Comparison of ENCODE assay signal across 37 mouse cellular contexts in genomic region chr19:46679720-46680383, GRCm38 (mm10). TPM values are rescaled to one million over a fixed set of nuclear protein-coding genes. Genes with fewer than 3 reads are reported as not detected.
A peak's percentile ranks its signal among the peaks of the same experiment; 100 is the strongest.
DNase-seq lines count a peak whose midpoint lies in the region; ATAC-seq and TF ChIP-seq lines count a peak whose summit lies in the region.
"Had no signal": no experiment of that assay in that cellular context is flagged by ENCODE, and none has a peak within 500 bp of the region (broad histone marks: within the 10 kb centered on the region; RNA-seq: fewer than 3 reads in every experiment).

No protein-coding gene starts in this region.

- no peak for TF ChIP-seq RAD21 in MEL (IDR thresholded peaks at IDR 0.05; ENCODE audit: low read depth, low read length)

- H3K4me2 ChIP-seq in heart, embryonic 16.5 days (ENCODE audit: low read depth, low read length) = no peak overlapping the region
- H3K4me2 ChIP-seq in forebrain, postnatal 0 days (ENCODE audit: low read depth) = no peak overlapping the region
- H3K4me2 ChIP-seq: heart, embryonic 11.5 days; hindbrain, embryonic 12.5 days; kidney, embryonic 15.5 days; liver, embryonic 13.5 days; midbrain, embryonic 11.5 days; neural tube, embryonic 12.5 days had no signal

- no peak for DNase-seq in heart, adult 18-20 months
- peak; percentile 66 for DNase-seq in MEL (ENCODE audit: low read depth, low spot score)
- DNase-seq in gastrocnemius, postnatal 25 days = no peak
- DNase-seq in forebrain, postnatal 0 days = no peak
- DNase-seq: adrenal gland, adult 2 months; adrenal gland, postnatal 36 days; cerebellum, adult 18-20 months; cerebellum, postnatal 10 days; kidney, adult 18-20 months; kidney, postnatal 25 days; liver, embryonic 13.5 days; lung, adult 2 months; lung, postnatal 10 days; right cerebral cortex, adult 18-20 months had no signal

- H3K4me3 ChIP-seq in heart, embryonic 16.5 days (ENCODE audit: low read length) = no peak overlapping the region
- no peak overlapping the region for H3K4me3 ChIP-seq in MEL (ENCODE audit: control insufficient read depth in 1 of 2, insufficient read depth in 1 of 2, low read depth in 2 of 2, low read length in 2 of 2)
- no peak overlapping the region for H3K4me3 ChIP-seq in forebrain, postnatal 0 days (ENCODE audit: low read depth, low read length)
- H3K4me3 ChIP-seq: hindbrain, embryonic 12.5 days; kidney, embryonic 15.5 days; left cerebral cortex, adult 2 months; liver, embryonic 13.5 days; myocyte; neural tube, embryonic 12.5 days had no signal

- no peak for TF ChIP-seq EP300 in MEL (IDR thresholded peaks at IDR 0.05; ENCODE audit: low read depth in 1 of 2, low read length in 2 of 2)

- no peak for TF ChIP-seq CTCF in MEL (IDR thresholded peaks at IDR 0.05 in 2 of 3, conservative IDR thresholded peaks at IDR 0.05 in 1 of 3; ENCODE audit: control insufficient read depth in 1 of 3, insufficient read depth in 1 of 3, low read depth in 2 of 3, low read length in 3 of 3, poor library complexity in 1 of 3, severe bottlenecking in 1 of 3)
- TF ChIP-seq CTCF in forebrain, postnatal 0 days (IDR thresholded peaks at IDR 0.05; ENCODE audit: low read depth) = no peak

- H3K79me2 ChIP-seq in MEL (ENCODE audit: control insufficient read depth, insufficient read depth, low read length, poor library complexity) = no peaks in the 10 kb centered on the region

- WGBS in heart, embryonic 16.5 days = 38% methylated on average over 12 of the region's 12 CpGs
- WGBS in forebrain, postnatal 0 days = 73% methylated on average over 12 of the region's 12 CpGs

- no peak overlapping the region for H3K9ac ChIP-seq in heart, embryonic 16.5 days (ENCODE audit: low read length)
- no peak overlapping the region for H3K9ac ChIP-seq in MEL (ENCODE audit: control insufficient read depth, low read depth, low read length, poor library complexity, severe bottlenecking)
- H3K9ac ChIP-seq in forebrain, postnatal 0 days = no peak overlapping the region
- H3K9ac ChIP-seq: hindbrain, embryonic 12.5 days; kidney, embryonic 15.5 days; liver, embryonic 13.5 days; neural tube, embryonic 12.5 days had no signal

- H3K9me3 ChIP-seq in heart, embryonic 16.5 days (replicated peaks; ENCODE audit: control insufficient read depth, low read length) = no peaks in the 10 kb centered on the region
- H3K9me3 ChIP-seq in MEL (replicated peaks; ENCODE audit: insufficient read depth, low read length) = no peaks in the 10 kb centered on the region
- H3K9me3 ChIP-seq in forebrain, postnatal 0 days (ENCODE audit: low read length) = no peaks in the 10 kb centered on the region
- H3K9me3 ChIP-seq: hindbrain, embryonic 12.5 days; kidney, embryonic 15.5 days; liver, embryonic 13.5 days; neural tube, embryonic 12.5 days had no signal

- H3K36me3 ChIP-seq in heart, embryonic 16.5 days (ENCODE audit: control insufficient read depth, insufficient read depth) = no peaks in the 10 kb centered on the region
- H3K36me3 ChIP-seq in MEL (ENCODE audit: control insufficient read depth in 1 of 2, insufficient read depth in 2 of 2, low read length in 2 of 2) = peaks cover 0 to 11% of the 10 kb centered on the region in 2 experiments; a peak in 2 of 4 replicates
- H3K36me3 ChIP-seq in forebrain, postnatal 0 days (ENCODE audit: insufficient read depth) = no peaks in the 10 kb centered on the region
- H3K36me3 ChIP-seq: hindbrain, embryonic 12.5 days; kidney, embryonic 15.5 days; liver, embryonic 13.5 days; neural tube, embryonic 12.5 days had no signal

- TF ChIP-seq POLR2A in MEL (IDR thresholded peaks at IDR 0.05; ENCODE audit: control insufficient read depth in 1 of 2, insufficient read depth in 1 of 2, low read depth in 1 of 2, low read length in 2 of 2, poor library complexity in 1 of 2) = no peak

- H3K27me3 ChIP-seq in heart, embryonic 16.5 days (ENCODE audit: control insufficient read depth, insufficient read depth, low read length) = no peaks in the 10 kb centered on the region
- peaks cover 2% of the 10 kb centered on the region in 2 experiments; a peak in 2 of 4 replicates for H3K27me3 ChIP-seq in MEL (ENCODE audit: control insufficient read depth in 1 of 2, insufficient read depth in 2 of 2, low read length in 2 of 2)
- H3K27me3 ChIP-seq in forebrain, postnatal 0 days (ENCODE audit: insufficient read depth, low read length) = no peaks in the 10 kb centered on the region
- H3K27me3 ChIP-seq: hindbrain, embryonic 12.5 days; kidney, embryonic 15.5 days; liver, embryonic 13.5 days; neural tube, embryonic 12.5 days had no signal

- 0 out of 2 replicates have a peak, but pooled peaks cover 2% of the 10 kb centered on the region for H3K4me1 ChIP-seq in heart, embryonic 16.5 days (ENCODE audit: control insufficient read depth, insufficient read depth, low read length)
- peaks cover 0 to 7% of the 10 kb centered on the region in 2 experiments; a peak in 2 of 4 replicates for H3K4me1 ChIP-seq in MEL (ENCODE audit: control insufficient read depth in 1 of 2, insufficient read depth in 2 of 2, low read length in 2 of 2)
- H3K4me1 ChIP-seq in forebrain, postnatal 0 days (ENCODE audit: insufficient read depth) = no peaks in the 10 kb centered on the region
- H3K4me1 ChIP-seq: hindbrain, embryonic 12.5 days; kidney, embryonic 15.5 days; neural tube, embryonic 12.5 days had no signal

- peak; percentile 45 for ATAC-seq in heart, embryonic 16.5 days (replicated peaks; ENCODE audit: extremely low read depth, insufficient read depth, low FRiP score)
- 0 out of 2 replicates have a peak, but pooled peaks have one; percentile 23 for ATAC-seq in erythroblast, adult 5-6 weeks (replicated peaks; ENCODE audit: low FRiP score, poor library complexity, severe bottlenecking)
- ATAC-seq in megakaryocyte progenitor cell, adult 5-6 weeks (replicated peaks; ENCODE audit: poor library complexity) = peak; percentile 46; the same call in 1 of the 2 replicates
- no peak for ATAC-seq in forebrain, postnatal 0 days
- ATAC-seq: CD4-positive, CD25-positive, alpha-beta regulatory T cell, adult 4 months; forebrain, embryonic 14.5 days; hindbrain, postnatal 0 days had no signal

- H3K27ac ChIP-seq in heart, embryonic 16.5 days (ENCODE audit: low read length) = no peak overlapping the region
- no peak overlapping the region for H3K27ac ChIP-seq in MEL (ENCODE audit: control insufficient read depth, low read depth, low read length)
- H3K27ac ChIP-seq in forebrain, postnatal 0 days (ENCODE audit: low read depth, low read length) = no peak overlapping the region
- H3K27ac ChIP-seq: hindbrain, embryonic 12.5 days; hindbrain, postnatal 0 days; kidney, embryonic 15.5 days; left cerebral cortex, adult 2 months; liver, embryonic 13.5 days; macrophage; neural tube, embryonic 12.5 days had no signal

TF ChIP-seq in MEL, 35 proteins besides CTCF, POLR2A, EP300 and RAD21 (continues in another document):
- no peak for TF ChIP-seq JUND (IDR thresholded peaks at IDR 0.05; ENCODE audit: low read depth, low read length)
- no peak for TF ChIP-seq NELFE (IDR thresholded peaks at IDR 0.05; ENCODE audit: low read depth, low read length)
- TF ChIP-seq HCFC1 (IDR thresholded peaks at IDR 0.05; ENCODE audit: low read depth, low read length) = no peak
- peak; percentile 77 for TF ChIP-seq GATA1 (IDR thresholded peaks at IDR 0.05; ENCODE audit: low read depth, low read length)
- TF ChIP-seq KAT2A (conservative IDR thresholded peaks at IDR 0.05; ENCODE audit: low read depth, low read length) = no peak

RNA-seq across cellular contexts. Expression of gene Cyp17a1, which starts 6.9 kb away (rescaled TPM):
- 1.00 and 1.7 TPM in 2 replicates for polyA plus RNA-seq in heart, embryonic 16.5 days (2015; fragmentation: Nextera tagmentation; extraction: Ambion mirVana)
- total RNA-seq in heart, adult 18-20 months (2021) = not detected
- not detected in 2 replicates for total RNA-seq in MEL (2012; rRNA removed)
- polyA plus RNA-seq in MEL (2012; ENCODE audit: insufficient read depth in 1 of 2, insufficient read length in 2 of 2, low read depth in 1 of 2, low replicate concordance in 2 of 2, missing spikeins in 1 of 2) = not detected
- not detected in 2 replicates for total RNA-seq in erythroblast, adult 5-6 weeks (2015; ENCODE audit: low replicate concordance)
- not detected in 2 replicates for total RNA-seq in erythroblast, adult 5-6 weeks (2017; ENCODE audit: low replicate concordance)
- not detected in 2 replicates for total RNA-seq in megakaryocyte progenitor cell, adult 5-6 weeks (2015)
- not detected in 2 replicates for total RNA-seq in megakaryocyte progenitor cell, adult 5-6 weeks (2017)
- not detected for total RNA-seq in gastrocnemius, postnatal 25 days (2021)
- total RNA-seq in forebrain, postnatal 0 days (2014; rRNA removed) = 0.08 TPM in 1 of 2 replicates, not detected in the other
- not detected in 2 replicates for polyA plus RNA-seq in forebrain, postnatal 0 days (2015; fragmentation: Nextera tagmentation; extraction: Ambion mirVana)
- total RNA-seq: gastrocnemius, adult 18-20 months; heart, postnatal 25 days; hindbrain, postnatal 0 days; layer of hippocampus, adult 18-20 months; layer of hippocampus, postnatal 10 days; left cerebral cortex, adult 2 months; left cerebral cortex, postnatal 25 days; midbrain, postnatal 0 days had no signal
- polyA plus RNA-seq: brain, embryonic 14.5 days; CD4-positive, CD25-positive, alpha-beta regulatory T cell, adult 4 months; embryonic facial prominence, embryonic 11.5 days; forebrain, embryonic 14.5 days; frontal cortex, adult 2 months; hindbrain, embryonic 12.5 days; hindbrain, postnatal 0 days; liver, embryonic 13.5 days; macrophage; midbrain, embryonic 11.5 days; midbrain, postnatal 0 days; myocyte; neural tube, embryonic 12.5 days had no signal

RNA-seq across cellular contexts. Expression of gene Borcs7, which starts 9.9 kb away (rescaled TPM):
- polyA plus RNA-seq in heart, embryonic 16.5 days (2015; fragmentation: Nextera tagmentation; extraction: Ambion mirVana) = 13.7 and 14.9 TPM in 2 replicates
- 1 to 10 TPM; 7.5 to 8.8 TPM for total RNA-seq in heart, adult 18-20 months (2021)
- 4.1 and 5.1 TPM in 2 replicates for total RNA-seq in MEL (2012; rRNA removed)
- 10 to 100 TPM in 1 of 2 experiments, not detected in 1; 11.1 TPM for polyA plus RNA-seq in MEL (2012; ENCODE audit: insufficient read depth in 1 of 2, insufficient read length in 2 of 2, low read depth in 1 of 2, low replicate concordance in 2 of 2, missing spikeins in 1 of 2)
- total RNA-seq in erythroblast, adult 5-6 weeks (2015; ENCODE audit: low replicate concordance) = 0.63 TPM in 1 of 2 replicates, not detected in the other
- 0.28 and 0.85 TPM in 2 replicates for total RNA-seq in erythroblast, adult 5-6 weeks (2017; ENCODE audit: low replicate concordance)
- total RNA-seq in megakaryocyte progenitor cell, adult 5-6 weeks (2015) = 14.1 TPM in 2 replicates
- total RNA-seq in megakaryocyte progenitor cell, adult 5-6 weeks (2017) = 4.6 and 6.5 TPM in 2 replicates
- 10 to 100 TPM; 11.4 to 11.8 TPM for total RNA-seq in gastrocnemius, postnatal 25 days (2021)
- 14.4 and 15.2 TPM in 2 replicates for total RNA-seq in forebrain, postnatal 0 days (2014; rRNA removed)
- 20.6 and 29.5 TPM in 2 replicates for polyA plus RNA-seq in forebrain, postnatal 0 days (2015; fragmentation: Nextera tagmentation; extraction: Ambion mirVana)

RNA-seq across cellular contexts. Expression of gene As3mt, which starts 27.4 kb away (rescaled TPM):
- 46.7 and 52.1 TPM in 2 replicates for polyA plus RNA-seq in heart, embryonic 16.5 days (2015; fragmentation: Nextera tagmentation; extraction: Ambion mirVana)
- 10 to 100 TPM; 90.6 to 94.2 TPM for total RNA-seq in heart, adult 18-20 months (2021)
- 17.0 and 22.8 TPM in 2 replicates for total RNA-seq in MEL (2012; rRNA removed)
- 10 to 100 TPM in 1 of 2 experiments, not detected in 1; 52.2 TPM for polyA plus RNA-seq in MEL (2012; ENCODE audit: insufficient read depth in 1 of 2, insufficient read length in 2 of 2, low read depth in 1 of 2, low replicate concordance in 2 of 2, missing spikeins in 1 of 2)
- total RNA-seq in erythroblast, adult 5-6 weeks (2015; ENCODE audit: low replicate concordance) = 2.9 TPM in 2 replicates
- 4.2 and 5.9 TPM in 2 replicates for total RNA-seq in erythroblast, adult 5-6 weeks (2017; ENCODE audit: low replicate concordance)
- total RNA-seq in megakaryocyte progenitor cell, adult 5-6 weeks (2015) = 31.2 and 43.3 TPM in 2 replicates
- total RNA-seq in megakaryocyte progenitor cell, adult 5-6 weeks (2017) = 54.4 and 65.8 TPM in 2 replicates
- 10 to 100 TPM; 87.8 to 90.3 TPM for total RNA-seq in gastrocnemius, postnatal 25 days (2021)
- total RNA-seq in forebrain, postnatal 0 days (2014; rRNA removed) = 14.5 and 17.4 TPM in 2 replicates
- 14.4 and 18.4 TPM in 2 replicates for polyA plus RNA-seq in forebrain, postnatal 0 days (2015; fragmentation: Nextera tagmentation; extraction: Ambion mirVana)
